Mouse (Mus musculus) embryo, embryonic 10.5 days (tissue): ENCODE data around the gene Mboat2.
A peak's percentile ranks its signal among the peaks of the same experiment; 100 is the strongest.

Experiments
- DNase-seq: peaks from one replicate; pipeline ENCODE4 v3.0.0-alpha.2; 2015; ENCODE audit warnings: low spot score

Gene Mboat2

DNA sequence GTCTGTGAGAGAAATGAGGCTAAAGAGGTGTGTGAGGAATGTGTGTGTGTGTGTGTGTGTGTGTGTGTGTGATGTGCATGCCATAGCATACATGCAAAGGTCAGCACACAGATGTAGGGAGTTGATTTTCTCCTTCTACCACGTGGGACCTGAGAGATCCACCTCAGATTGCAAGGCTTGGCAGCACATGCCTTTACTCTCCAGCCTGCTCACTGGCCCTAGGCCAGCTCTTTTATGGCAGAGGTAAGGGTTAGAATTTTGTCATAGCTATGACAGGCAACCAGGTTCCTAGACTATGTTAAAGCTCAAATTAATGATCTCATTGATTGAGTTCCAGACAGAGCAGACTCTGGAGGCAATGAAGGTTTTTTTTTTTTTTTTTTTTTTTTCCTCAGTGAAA lies 33.1 kb downstream of the Mboat2 start:
- no peak for DNase-seq

DNA sequence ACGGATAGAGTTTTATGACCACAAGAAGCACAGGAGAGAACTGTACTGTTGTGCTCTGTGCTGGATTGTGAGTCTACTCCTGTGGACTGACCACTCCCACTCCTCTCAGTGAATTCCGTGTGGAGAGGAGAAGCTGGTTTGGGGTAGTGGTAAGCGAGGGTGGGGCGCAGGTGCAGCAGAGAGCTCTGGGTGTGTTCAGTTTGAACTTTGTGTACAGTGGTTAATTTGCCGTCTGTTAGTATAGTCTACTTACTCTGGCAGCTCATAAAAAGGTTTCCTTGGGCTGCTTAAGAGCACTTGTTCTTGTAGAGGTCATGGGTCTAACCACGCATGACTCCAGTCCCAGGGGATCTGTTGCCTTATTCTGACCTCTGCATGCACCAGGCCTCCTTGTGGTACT lies 36.0 kb downstream of the Mboat2 start:
- DNase-seq: no peak

DNA sequence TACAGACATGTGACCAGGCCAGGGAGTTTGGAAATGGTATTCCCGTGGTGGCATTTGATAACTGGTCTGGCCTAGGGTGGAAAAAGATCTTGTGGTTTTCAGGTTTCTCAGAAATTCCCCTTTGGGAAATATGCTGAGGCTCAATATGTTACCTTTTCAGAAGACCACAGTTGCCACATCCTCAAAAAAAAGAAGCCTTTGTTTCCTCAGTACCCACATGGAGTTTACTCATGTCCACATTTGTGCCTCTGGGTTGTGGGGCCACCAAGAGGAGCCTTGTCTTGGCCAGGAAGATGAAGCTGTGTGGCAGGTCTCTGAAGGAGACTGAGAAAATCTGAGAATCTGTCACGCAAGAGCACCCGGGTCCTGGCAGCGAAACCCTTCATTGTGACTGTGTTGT lies 38.0 kb downstream of the Mboat2 start:
- no peak for DNase-seq

DNA sequence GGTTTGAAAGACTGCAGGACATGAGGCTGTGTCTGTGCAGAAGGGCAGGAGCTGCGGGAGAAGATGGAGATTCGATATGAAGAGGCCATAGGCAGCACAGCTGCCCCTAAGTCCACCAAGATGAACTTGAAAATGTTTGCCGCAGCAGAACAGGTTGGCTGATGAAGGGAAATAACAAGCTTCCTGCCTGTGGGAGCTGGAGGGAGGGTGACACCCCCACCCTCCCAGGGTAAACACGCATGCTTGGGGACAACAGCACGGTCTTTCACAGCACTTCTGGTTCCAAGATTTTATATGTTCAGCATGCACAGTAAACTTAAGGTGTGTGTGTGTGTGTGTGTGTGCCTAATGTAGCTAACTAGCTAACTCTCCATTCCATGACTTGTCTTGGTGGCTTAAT lies 38.6 kb downstream of the Mboat2 start:
- no peak for DNase-seq

DNA sequence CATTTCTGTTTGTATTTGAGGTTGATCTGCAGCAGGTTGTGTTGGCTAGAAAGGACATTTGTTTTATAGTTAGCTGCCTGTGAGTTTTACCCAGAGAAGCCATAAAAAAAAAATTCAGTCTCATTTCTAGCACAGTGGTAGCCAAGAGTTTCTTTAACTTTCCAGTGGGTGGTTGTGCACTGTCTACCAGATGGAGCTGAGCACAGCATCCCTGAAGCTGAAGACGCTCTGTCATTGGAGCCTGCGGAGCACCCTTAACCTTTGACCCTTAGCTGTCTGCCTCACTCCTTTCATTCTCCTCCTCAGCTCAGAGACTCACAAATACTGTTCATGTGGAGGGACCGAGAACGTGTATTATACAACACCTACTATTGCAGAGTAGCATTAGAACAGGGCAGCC lies 40.2 kb downstream of the Mboat2 start:
- DNase-seq: no peak

DNA sequence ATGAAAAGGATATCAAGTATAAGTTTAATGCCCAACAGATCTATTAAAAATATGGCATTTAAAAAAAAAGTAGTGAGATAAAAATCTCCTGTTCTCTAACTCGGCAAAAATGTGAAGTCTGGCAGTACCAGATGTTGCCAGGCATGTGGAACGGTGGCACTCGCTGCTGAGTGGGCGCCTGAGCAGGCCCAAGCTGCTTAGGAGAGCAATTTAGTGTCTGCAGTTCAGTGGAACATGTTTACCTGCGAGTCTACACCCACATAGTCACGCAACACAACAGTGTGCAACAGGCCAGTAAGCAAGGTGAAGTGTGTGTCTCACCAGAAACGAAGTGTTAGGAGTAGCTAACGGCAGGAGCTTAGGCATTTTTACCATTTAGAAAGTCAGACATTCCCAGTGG lies 41.6 kb downstream of the Mboat2 start:
- DNase-seq: no peak

DNA sequence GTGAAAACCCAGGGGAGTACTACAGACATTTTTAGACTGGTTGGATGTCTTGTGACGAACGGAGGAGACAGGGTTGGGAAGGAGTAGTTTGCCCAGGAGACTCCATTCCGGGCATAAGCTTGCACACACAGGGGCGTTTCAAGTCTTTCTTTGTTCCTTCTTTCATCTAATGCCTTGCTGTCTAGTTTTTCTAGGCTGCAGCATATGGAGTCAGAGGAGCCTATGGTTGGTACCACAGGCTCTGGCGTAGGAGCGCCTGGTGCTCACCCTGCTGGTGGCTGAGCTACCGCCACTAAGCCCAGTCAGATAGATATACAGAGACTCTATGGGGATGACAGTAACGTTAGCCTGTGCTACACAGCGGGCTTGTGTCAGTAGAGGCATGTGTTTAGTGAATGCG lies 42.0 kb downstream of the Mboat2 start:
- no peak for DNase-seq

DNA sequence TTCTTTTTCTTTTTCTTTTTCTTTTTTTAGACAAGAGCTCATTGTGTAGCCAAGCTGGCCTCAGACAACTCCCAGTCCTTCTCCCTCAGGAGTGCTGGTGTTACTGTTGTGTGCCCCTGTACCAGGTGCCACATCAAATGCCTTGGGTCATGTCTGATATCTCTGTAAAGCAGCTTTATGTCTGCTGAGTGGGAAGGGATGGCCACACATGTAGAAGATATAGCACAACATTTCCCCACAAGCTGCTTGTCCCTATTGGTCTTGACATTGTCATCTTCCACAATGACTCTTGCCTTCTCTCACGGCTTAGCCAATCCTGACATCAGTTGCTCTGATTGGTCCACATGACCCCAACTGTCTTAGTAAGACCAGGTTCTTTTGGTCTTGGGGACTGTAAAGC lies 45.2 kb downstream of the Mboat2 start:
- no peak for DNase-seq

DNA sequence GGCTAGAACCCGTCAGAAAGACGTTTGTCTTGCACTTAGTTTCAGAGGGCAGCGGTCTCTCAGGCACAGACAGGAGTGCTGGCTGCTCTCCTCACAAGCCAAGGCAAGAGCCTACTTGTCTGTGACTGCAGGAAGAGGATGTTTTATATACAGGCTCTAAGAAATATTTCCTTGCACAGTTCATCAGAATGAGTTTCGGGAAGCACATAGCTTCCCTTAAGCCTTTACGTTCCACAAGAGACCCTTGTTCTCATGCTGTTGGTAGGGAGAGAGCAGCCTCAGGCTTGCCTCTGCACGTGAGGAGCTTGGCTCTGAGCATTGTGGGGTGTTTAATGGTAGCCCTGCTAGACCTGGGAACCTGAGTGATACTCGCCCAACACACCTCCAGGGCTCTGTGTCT lies 46.6 kb downstream of the Mboat2 start:
- DNase-seq: no peak

DNA sequence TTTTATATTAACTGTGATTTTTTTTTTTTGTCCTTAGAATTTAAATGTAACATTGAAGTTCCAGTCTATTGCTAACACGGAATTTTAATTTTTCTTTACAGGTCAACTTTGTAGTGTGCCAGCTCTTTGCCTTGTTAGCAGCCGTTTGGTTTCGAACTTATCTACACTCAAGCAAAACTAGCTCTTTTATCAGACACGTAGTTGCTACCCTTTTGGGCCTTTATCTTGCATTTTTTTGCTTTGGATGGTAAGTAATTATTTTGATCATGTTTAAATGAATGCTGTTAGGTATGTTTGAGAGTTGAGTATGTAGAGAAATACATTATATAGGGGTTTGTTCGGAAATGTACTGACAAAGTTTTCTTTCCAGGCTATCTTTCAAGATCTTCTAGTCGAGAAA lies 47.4 kb downstream of the Mboat2 start:
- DNase-seq: no peak

DNA sequence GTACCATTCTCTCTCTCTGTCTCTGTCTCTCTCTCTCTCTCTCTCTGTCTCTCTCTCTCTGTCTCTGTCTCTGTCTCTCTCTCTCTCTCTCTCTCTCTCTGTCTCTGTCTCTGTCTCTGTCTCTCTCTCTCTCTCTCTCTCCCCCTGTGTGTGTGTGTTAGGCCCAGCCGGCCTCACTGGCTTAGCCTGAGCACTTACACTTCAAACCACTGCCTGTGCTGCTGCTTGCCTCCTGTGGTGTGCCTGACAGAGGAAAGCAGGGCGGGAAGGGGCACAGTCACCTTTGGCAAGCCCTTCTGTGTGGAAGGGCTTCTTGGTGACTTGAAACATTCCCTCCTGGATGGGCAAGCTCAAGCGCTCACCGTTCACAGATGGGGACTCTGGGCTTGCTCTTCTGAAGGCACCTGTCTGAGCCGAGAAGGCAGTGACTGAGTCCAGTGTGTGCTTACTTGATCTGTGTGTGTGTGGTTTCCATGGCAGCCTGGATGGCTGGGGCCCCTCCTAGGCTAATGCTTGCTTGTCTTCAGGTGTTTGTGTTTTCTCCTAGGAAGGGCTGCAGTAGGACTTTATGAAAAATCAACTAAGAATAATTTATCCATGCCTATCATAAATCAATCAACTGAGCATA lies 48.2 kb downstream of the Mboat2 start:
- no peak for DNase-seq

DNA sequence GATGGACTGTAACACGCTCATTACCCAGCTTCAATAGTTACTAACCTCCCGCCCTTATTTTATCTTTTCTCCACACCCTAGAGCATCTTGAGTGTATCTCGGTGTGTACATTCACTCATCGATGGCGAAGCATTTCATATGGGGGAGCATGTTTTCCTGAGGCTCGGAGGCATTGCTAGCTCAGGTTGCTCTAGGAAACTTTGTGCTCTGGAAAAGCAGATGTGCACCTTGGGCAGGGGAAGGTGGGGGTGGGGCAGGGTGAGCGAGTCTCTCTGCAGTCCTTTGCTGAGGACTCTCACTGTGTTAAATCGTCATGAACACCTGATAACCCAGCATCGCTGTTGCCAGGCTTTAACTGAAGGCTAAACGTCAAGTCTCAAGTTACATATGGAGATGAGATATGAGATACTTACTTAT lies 48.9 kb downstream of the Mboat2 start:
- no peak for DNase-seq

DNA sequence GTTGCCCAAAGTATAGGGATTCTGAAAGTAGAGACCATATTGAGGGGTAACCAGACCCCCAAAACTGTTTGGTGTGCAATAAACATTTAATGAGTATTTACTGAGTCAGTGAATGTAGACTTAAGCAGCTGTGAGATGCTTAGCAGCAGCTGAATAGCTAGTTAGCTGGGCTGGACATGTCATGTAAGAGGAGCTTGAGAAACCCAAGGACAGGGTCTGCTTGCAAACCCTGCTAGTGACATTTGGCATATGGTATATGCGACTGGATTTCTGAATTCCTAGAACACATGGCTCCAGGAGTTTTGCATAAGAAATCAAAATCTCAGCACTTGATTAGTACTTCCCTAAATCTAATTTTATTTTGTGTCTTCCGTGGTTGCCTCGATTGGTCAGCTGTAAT lies 52.6 kb downstream of the Mboat2 start:
- DNase-seq: no peak

DNA sequence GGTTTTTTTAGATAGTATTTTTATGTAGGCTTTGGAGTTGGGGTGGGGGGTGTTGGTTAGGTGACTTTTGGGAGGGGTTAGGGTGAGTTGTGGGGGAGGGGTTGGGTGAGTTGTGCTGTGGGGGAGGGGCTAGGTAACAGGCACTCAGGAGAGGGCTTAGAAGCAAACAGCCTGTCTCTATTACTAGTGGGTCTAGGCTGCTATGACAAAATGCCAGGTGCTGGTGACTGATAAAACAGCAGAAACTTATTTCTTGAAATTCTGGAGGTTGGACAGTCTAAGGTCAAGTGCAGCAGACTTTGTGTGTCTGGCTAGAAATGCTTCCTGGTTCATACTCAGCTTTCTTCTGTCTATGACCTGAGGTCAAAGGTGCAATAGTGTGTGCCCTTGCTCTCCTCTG lies 56.1 kb downstream of the Mboat2 start:
- DNase-seq: no peak

DNA sequence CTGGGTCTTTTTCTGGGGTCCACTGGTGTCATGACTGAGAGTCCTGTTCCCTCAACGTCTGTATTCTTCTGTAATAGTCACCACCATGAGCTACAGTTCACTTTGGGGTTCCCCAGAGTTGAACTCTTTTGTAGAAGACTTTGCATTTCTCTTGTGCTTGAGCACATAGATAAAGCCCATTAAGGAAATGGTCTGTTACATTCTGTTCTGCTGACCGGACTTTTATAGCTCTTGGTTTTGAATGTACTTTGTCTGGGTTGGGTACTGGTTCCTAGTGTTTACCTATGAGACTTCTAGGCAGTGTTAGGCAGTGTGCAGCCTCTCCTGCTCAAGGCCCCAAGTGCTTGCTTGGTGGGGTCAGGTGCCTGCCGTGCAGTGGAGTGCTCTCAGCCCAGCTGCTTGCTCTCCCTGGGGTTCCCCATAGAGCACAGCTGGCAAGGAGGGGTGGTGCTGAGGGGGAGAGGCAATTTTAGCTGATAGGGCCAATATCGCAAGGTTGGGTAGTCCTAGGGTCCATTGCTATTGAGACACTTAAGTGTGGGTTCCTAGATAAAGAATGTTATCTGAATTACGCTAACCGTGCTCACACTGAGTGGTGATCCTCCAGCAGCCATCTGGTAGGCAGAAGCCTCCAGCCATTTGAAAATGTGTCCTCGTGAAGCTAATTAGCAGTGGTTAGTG lies 58.8 kb downstream of the Mboat2 start:
- no peak for DNase-seq

DNA sequence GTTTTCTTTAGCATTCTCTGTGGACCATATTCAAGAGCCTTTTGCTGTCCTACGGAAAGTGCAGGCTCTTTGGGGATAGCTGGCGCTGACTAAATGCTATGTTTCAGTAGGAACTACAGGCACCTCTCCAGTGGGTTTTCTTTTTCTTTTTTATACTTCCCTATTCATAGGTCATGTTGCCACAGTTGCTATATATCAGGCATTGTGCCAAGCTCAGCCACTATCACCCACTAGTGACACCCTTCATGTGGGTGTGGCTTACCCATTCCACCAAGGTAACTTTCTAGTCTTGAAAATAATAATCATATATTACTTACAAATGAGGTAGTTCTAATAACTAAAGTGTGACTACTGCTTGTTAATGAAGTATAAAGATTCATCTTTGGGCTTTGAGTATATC lies 59.5 kb downstream of the Mboat2 start:
- DNase-seq: no peak

DNA sequence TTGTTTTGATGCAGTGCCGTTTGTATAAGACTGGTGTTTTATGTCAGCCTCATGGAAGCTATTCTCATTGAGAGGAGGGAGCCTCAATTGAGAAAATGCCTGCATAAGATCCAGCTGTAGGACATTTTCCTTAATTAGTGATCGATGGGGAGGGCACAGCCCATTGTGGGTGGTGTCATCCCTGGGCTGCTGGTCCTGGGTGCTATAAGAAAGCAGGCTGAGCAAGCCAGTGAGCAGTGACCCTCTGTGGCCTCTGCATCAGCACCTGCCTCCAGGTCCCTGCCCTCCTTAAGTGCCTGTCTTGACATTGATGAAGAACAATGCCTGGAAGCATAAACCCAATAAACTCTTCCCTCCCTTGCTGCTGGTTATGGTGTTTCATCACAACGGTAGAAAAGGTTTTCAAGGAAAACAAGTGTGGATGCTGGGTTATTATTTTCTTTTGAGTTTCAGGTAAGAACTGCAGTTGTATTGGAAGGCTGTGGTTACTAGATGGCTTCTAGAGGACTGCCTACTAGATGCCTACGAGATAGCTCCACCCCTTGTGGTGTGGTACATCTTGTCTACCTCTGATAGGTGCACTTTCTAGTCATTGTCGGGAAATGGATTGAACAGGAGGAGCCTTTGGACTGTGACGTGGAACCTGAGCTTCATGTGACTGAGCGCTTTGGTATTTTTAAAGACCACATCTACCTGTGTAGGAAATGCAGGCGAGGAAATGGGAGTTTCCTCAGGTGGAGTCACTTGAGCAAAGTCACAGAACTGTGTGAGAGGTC lies 60.2 kb downstream of the Mboat2 start:
- DNase-seq: no peak

DNA sequence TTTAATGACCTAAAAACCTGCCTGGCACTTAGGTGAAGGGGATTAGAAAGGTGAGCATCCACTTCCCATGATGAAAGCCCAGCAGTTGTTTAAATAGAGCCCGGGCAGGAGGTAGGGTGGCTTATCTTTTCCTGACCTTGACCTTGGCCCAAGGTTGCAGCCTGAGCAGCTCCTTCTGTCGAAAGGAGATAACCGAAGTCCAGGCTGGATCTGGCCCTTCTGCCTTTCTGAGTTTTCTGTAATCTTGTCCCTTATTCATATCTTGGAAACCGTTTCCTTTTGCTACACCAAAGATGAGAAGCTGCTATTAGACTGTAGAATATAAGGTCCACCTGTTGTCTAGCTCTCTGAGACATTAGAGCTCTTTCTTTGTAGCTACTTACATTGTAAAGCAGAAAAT lies 61.9 kb downstream of the Mboat2 start:
- DNase-seq: no peak

DNA sequence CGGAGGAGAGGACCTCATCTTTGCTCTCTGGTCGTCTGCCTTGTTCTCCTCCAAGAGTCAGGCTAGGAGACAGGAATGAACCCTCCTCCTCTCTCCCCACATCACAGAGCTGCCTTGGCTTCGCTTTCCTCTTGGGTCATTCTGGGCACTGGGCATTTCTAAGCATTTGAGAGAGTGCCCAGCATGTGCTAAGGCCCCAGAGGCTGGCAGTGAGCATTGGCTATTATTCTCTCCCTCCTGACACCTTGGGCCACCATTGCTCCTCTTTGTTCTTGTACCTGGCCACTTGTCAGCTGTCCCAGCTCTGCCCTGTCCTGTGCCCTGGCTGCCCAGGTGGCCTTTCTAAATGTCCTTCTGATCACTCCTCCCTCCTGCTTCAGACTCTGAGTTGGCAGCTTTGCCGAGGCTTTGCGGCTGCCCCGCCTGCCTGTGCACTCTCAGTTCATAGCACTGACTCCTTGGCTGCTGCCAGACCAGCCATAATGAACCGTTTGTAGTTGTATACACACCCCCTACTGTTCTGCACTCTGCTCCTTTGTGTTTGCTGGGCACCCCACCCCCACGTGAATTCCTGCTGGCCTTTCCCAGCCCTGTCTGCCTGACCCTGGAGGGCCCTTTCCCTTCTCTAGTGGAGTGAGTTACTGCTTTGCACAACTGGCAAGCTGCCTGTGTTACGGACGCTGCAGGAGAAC lies 63.2 kb downstream of the Mboat2 start:
- DNase-seq: peak; percentile 76

DNA sequence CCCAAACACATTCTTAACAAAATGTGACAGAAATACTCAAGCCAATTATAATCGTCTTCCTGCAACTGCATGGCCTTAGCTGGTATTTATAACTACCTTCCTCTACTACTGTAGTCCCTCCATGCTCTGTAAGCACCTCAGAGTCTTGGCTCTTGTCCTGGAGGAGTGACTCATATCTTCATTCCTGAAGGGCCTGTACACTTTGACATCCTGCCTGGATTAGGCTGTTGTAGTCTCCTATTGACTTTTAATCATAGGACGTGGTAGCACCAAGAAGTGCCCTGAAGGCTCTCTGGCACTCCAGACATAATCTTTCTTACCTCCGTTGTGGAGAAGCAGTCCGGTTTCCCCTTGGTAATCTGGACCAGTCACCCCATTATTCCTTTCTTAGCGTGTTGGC lies 64.7 kb downstream of the Mboat2 start:
- DNase-seq: no peak

DNA sequence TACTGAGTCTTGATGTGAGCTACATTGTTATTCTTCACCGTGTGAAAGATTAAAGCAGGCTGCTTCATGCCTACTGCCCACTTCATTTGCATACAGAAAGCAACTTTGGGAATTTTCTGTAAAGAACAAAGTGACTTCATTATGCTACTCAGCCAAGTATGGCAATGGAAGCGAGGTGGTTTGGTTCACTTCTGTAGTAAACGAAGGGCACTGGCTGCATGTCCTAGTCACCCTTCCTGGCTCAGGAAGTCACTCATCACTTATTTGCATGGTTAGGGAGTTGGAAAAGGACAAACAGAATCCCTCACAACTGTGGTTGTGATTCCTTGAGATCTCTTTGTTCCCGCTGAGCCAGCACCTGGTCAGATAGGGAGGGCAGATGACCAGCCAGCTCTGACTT lies 66.7 kb downstream of the Mboat2 start:
- DNase-seq: no peak

DNA sequence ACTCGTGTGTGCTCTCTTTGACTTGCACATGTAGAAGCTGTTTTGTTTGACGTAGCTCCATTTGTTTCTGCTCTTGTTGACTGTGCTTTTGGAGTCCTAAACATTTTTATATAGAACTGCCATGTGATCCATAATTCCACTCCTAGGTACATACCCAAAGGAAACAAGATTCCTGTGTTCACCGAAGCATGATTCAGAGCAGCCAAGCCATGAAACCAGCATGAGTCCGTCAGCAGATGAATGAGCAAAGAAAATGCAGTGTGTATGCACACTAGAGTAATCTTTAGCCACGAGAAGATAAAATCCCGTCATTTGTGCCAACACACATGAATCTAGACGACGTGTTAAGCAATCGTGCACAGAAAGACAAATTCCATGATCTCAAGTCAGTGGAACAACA lies 67.5 kb downstream of the Mboat2 start:
- DNase-seq: no peak

DNA sequence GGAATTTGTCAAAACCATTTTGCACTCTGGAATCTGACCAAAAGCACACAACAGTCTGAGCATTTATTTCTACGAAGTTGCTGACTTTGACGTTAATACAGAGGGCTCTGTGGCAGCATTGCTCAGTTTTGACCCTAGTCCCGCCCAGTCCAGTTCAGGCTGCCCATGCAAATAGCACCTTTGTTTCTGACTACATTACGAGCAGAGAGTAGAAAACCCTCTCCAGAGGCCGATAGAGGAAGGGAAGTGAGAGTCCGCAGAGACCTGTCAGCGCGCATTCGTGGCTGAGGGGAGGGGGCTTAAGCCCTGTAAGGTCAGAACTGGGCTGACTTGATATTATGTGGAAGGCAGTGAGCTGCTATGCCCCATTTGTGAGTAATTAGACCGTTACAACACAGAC lies 69.0 kb downstream of the Mboat2 start:
- no peak for DNase-seq
